Mouse (Mus musculus) embryonic fibroblast, embryonic 13.5 days (primary cell): ENCODE data around the gene Baz2b.

ENCODE experiments used
- CTCF ChIP-seq: IDR thresholded peaks from 2 replicates; pipeline ENCODE4 v1.5.1; 2011; ENCODE audit warnings: mild to moderate bottlenecking, control low read depth, low read length, moderate library complexity, borderline replicate concordance; ENCODE audit not compliant: insufficient read depth
- POLR2A ChIP-seq: IDR thresholded peaks from 2 replicates; pipeline ENCODE4 v1.6.1; 2011; ENCODE audit warnings: low read depth, mild to moderate bottlenecking, control low read depth, low read length, moderate library complexity

DNA sequence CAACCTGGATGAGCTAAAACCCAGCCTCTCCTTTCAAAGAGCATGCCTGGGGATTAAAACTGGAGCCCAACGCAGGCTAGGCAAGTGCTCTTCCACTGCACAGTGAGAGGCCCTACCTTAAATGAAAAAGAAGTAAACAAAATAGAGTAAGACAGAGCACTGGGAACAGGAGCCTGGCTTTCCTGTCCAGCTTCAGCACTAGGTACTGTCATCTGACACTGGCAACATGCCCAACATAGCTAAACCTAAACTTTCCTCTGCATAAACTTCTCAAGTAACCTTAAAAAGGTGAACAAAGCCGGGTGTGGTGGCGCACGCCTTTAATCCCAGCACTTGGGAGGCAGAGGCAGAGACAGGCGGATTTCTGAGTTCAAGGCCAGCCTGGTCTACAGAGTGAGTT, 180.6 kb downstream of the Baz2b start:
- no peak for TF ChIP-seq POLR2A
- no peak for TF ChIP-seq CTCF
